Mouse (Mus musculus) liver, embryonic 11.5 days (tissue): ENCODE measurements around the gene Sacm1l. TPM values are rescaled to one million over a fixed set of nuclear protein-coding genes. Genes with fewer than 3 reads are reported as not detected.

Source experiments
- ATAC-seq: fragments of 200-750 bp; cut with Nextera tagmentation; replicated peaks from 2 replicates; pipeline ENCODE4 v1.8.0; 2017; ENCODE audit warnings: moderate number of reproducible peaks, mild to moderate bottlenecking, moderate TSS enrichment, moderate library complexity; ENCODE audit not compliant: low FRiP score
- DNase-seq: peaks from one replicate; pipeline ENCODE4 v3.0.0-alpha.2; 2017; ENCODE audit warnings: low spot score
- H3K27ac ChIP-seq: fragments of 300-500 bp; sonication (generic); 2 replicates; pipeline ENCODE4 v1.5.1; 2014; ENCODE audit warnings: mild to moderate bottlenecking, low read depth, low read length, control low read depth
- H3K27me3 ChIP-seq: fragments of 300-500 bp; sonication (generic); replicated peaks from 2 replicates; pipeline ENCODE4 v1.6.1; 2014; ENCODE audit warnings: low read length, mixed read lengths; ENCODE audit not compliant: control insufficient read depth, insufficient read depth
- H3K36me3 ChIP-seq: fragments of 300-500 bp; sonication (generic); 2 replicates; pipeline ENCODE4 v1.6.1; 2014; ENCODE audit warnings: mild to moderate bottlenecking, low read length, moderate library complexity, mixed read lengths; ENCODE audit not compliant: control insufficient read depth, insufficient read depth
- H3K4me1 ChIP-seq: fragments of 300-500 bp; sonication (generic); replicated peaks from 2 replicates; pipeline ENCODE4 v1.6.1; 2014; ENCODE audit warnings: low read length, mixed read lengths; ENCODE audit not compliant: control insufficient read depth, insufficient read depth
- H3K4me2 ChIP-seq: fragments of 300-500 bp; sonication (generic); 2 replicates; pipeline ENCODE4 v1.6.1; 2014; ENCODE audit warnings: mild to moderate bottlenecking, control low read depth, moderate library complexity
- H3K4me3 ChIP-seq: fragments of 300-500 bp; sonication (generic); 2 replicates; pipeline ENCODE4 v1.5.1; 2014; ENCODE audit warnings: low read depth, low read length, control low read depth
- H3K9ac ChIP-seq: fragments of 300-500 bp; sonication (generic); 2 replicates; pipeline ENCODE4 v1.6.1; 2014; ENCODE audit warnings: low read depth, low read length, control low read depth
- H3K9me3 ChIP-seq: fragments of 300-500 bp; sonication (generic); 2 replicates; pipeline ENCODE4 v1.6.1; 2016; ENCODE audit warnings: low read length, inconsistent platforms, mixed read lengths; ENCODE audit not compliant: control insufficient read depth
- WGBS: fragments of 180-500 bp; shearing (Covaris S2); extraction: QIAGEN DNeasy Blood & Tissue Kit; methylation state at CpG from one replicate; pipeline ENCODE4 v1.1.7; 2014; 5-methylcytosine and 5-hydroxymethylcytosine counted together
- polyA plus RNA-seq: library from polyadenylated mRNA; unstranded; fragments of >200 nt; fragmentation: Nextera tagmentation; extraction: Ambion mirVana; gene quantifications from 2 replicates; pipeline ENCODE4 v1.2.1, GENCODE M21; 2014

Sacm1l gene
- polyA plus RNA-seq, 1 experiment from 2014 or later: 44.5 TPM

DNA sequence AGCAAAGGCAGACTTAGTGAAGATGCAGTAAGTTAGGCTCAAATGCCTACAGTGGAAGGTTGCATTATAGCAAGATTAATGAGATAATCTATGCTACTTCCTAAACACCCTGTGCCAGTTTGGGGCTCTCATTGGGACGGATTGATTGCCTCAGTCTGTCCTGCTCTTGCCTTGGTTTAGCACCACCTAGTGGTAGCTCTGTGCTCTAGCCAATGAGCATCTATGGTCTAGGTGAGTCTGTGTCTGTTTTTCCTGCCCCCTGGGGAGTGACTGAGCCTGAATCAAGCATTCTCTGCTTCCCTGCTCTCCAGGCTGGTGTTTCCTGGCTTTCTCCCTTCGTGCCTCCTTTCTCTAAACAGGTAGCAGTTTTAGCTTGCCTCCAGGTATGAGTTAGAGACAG, 25.2 kb upstream of the Sacm1l start:
- Histone ChIP-seq H3K27ac (no peak overlapping the region), H3K27me3 (no peaks in the 10 kb centered on the region), H3K4me1 (no peaks in the 10 kb centered on the region), H3K4me2 (no peak overlapping the region), H3K9me3 (no peaks in the 10 kb centered on the region), H3K36me3 (peaks cover 5% of the 10 kb centered on the region), H3K4me3 (no peak overlapping the region), H3K9ac (no peak overlapping the region)
- ATAC-seq (peak; percentile 71), DNase-seq (no peak)
- 10% methylated on average over 2 of the region's 2 CpGs for WGBS

DNA sequence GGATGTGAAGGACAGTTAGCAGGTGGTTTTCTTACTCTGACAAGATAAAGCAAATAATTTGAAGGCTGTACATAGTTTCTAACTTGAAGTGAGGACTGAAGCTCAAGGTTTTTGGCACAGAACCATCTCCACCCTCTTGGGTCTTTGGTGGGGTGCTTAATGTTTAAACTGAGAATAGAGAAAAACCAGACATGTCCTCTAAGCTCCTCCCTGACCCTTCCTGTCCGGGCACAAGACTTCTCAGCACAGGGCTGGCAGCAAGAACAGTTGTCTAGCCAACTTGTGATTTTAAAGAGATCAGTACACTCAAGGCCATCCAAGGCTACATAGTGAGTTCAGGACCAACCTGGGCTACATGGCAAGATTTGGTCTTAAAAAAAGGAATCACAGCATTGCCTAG, 24.0 kb upstream of the Sacm1l start:
- Histone ChIP-seq H3K27ac (no peak overlapping the region), H3K9ac (no peak overlapping the region), H3K9me3 (no peaks in the 10 kb centered on the region), H3K4me1 (no peaks in the 10 kb centered on the region), H3K4me2 (no peak overlapping the region), H3K27me3 (no peaks in the 10 kb centered on the region), H3K4me3 (no peak overlapping the region), H3K36me3 (peaks cover 4% of the 10 kb centered on the region)
- no peak for DNase-seq
- WGBS: 61% methylated on average over 1 of the region's 1 CpGs
- no peak for ATAC-seq

DNA sequence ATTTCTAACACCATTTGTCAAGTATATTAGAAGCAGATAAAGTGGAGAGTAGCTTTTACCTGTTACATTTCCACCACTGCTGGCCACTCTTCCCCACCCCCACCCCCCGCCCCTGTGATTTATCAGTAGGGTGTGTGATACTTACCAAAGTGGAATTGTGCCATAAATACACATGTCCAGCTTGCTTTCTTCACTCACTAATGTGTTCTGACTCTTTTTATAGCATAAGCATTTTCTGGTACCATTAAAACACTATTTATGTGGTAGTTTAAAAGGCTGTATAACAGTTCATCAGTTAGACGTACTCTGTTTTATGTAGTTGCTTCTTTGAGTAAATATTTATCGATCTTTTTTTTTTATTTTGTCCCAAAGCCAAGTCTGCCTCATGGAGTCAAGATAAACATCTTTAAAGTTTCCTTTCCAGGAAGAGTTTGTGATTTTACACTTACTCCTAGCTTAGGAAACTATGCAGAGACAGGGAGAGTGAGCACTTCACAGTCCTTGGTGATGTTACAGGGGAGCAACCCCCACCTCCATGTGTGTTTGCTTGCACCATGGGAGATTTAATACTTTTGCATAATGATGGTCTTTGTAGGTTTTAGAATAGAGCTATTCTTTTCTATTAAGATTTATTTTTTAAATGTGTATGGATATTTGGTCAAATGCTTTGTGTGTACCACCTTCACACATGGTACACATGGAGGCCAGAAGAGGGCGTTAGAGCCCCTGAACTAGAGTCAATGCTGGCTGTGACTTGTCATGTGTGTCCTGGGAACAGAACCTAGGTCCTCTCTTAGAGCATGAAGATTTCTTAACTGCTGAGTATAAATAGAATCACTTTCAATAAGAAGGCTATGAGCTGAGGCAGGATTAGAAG, 23.1 kb upstream of the Sacm1l start:
- no peak overlapping the region for H3K27ac ChIP-seq
- ATAC-seq (no peak), DNase-seq (no peak)
- H3K9ac ChIP-seq: no peak overlapping the region
- no peak overlapping the region for H3K4me2 ChIP-seq
- peaks cover 10% of the 10 kb centered on the region for H3K36me3 ChIP-seq
- H3K4me1 ChIP-seq: no peaks in the 10 kb centered on the region
- no peaks in the 10 kb centered on the region for H3K27me3 ChIP-seq
- H3K4me3 ChIP-seq: no peak overlapping the region
- 76% methylated on average over 4 of the region's 4 CpGs for WGBS
- H3K9me3 ChIP-seq: no peaks in the 10 kb centered on the region

DNA sequence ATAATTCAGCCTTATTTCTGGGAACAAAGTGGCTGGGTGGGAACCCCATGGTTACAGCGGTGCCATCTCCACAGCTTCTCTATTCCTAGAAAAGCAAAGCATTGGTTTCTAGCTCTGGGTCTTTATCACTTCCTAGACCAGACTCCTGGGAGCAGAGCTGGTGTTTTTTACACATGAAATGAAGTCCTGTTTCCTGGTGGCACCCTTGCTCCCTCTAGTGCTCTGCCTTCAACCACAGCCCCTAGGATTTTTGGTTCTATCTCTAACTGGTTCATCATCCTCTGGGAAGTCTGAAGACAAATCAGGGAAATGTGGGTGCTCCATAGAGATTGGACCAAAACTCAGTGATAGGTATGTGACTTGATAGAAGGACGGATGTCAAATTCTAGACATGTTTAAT, 22.2 kb upstream of the Sacm1l start:
- Histone ChIP-seq H3K36me3 (peaks cover 16% of the 10 kb centered on the region), H3K4me1 (no peaks in the 10 kb centered on the region), H3K9me3 (no peaks in the 10 kb centered on the region), H3K9ac (no peak overlapping the region), H3K27ac (no peak overlapping the region), H3K27me3 (no peaks in the 10 kb centered on the region), H3K4me3 (no peak overlapping the region), H3K4me2 (no peak overlapping the region)
- ATAC-seq: no peak
- no peak for DNase-seq
- WGBS: 80% methylated on average over 2 of the region's 2 CpGs

DNA sequence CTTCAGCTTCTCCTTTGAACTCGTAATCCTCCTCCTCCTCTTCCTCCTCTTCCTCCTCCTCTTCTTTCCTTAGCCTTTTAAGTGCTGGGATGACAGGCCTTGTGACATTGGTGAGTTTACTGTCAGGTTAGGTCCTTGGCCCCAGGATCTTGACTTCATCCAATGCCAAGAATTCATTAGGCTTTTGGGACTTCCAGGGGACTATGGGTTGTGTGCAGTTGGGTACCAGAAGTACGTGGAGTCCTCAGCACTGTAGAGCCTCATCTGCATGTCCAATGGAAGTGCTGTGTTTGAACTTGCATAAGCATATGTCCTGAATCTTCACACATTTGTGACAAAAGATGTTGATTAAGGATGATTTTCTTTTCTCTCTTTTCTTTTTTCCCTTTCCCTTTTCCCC, 20.6 kb upstream of the Sacm1l start:
- Histone ChIP-seq H3K36me3 (peaks cover 17% of the 10 kb centered on the region; the same call in 1 of the 2 replicates), H3K27me3 (no peaks in the 10 kb centered on the region), H3K9ac (no peak overlapping the region), H3K4me1 (no peaks in the 10 kb centered on the region), H3K4me3 (no peak overlapping the region), H3K27ac (no peak overlapping the region), H3K9me3 (no peaks in the 10 kb centered on the region), H3K4me2 (no peak overlapping the region)
- DNase-seq (no peak), ATAC-seq (no peak)
- 90% methylated on average over 2 of the region's 2 CpGs for WGBS

DNA sequence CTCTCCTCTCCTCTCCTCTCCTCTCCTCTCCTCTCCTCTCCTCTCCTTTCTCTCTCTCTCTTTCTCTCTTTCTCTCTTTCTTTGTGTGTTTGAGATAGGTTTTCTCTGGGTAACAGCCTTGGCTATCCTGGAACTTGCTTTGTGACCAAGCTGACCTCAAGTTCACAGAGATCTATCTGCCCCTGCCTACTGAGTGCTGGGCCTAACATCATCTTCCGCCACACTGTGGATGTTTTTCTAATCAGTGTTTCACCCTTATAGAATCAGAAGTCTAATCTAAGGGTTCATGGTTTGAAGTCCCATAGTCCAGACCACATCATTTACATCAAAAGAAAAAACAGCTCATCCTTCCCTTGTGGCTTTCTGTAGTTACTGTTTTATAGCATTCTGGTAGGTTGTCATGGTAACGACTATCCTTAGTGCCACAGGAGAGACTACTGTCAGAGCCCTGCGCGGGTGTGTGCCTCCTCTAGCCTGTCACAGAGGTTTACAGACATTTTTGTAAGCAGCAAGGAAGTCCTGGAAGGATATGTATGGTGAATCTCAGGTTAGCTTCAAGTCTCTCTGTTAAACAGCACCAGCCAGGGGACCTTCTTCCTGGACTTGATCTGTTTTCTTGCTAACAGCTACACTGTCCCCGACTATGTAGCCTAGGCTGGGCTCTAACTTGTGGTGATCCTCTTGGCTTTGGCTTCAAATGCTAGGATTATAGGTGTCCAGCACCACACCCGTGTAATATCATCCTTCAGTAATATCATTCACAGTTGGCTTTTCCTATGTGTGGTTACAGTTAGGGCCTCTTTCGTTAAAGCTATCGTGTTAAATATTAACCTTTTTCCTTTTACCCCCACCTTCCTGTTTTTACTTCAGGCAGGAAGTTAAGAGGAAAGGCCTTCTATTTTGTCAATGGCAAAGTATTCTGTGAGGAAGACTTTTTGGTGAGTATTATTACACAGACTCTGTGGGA, 19.6 kb upstream of the Sacm1l start:
- peak overlapping the region; percentile 67; the same call in 1 of the 2 replicates for H3K27ac ChIP-seq

DNA sequence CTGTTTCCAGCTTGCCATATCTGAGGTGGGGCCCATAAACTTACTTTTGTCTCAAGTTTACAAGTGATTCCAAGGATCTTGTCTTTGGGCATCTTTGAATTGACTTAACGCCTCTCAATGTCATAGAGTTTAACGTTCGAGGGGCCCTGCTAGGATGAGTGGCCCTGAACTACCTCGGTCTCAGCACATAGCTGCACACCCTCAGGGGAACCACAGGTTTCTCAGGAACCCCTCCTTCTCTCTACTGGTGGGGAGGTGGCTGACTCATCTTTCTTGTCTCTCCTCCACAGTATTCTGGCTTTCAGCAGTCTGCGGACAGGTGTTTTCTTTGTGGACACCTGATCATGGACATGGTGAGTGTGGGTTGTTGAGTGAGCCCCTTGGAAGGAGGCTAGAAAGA, 18.6 kb upstream of the Sacm1l start:
- no peak overlapping the region for H3K9ac ChIP-seq
- no peak overlapping the region for H3K4me2 ChIP-seq
- H3K4me3 ChIP-seq: no peak overlapping the region
- no peak for DNase-seq
- H3K36me3 ChIP-seq: peaks cover 17% of the 10 kb centered on the region; the same call in 1 of the 2 replicates
- no peaks in the 10 kb centered on the region for H3K27me3 ChIP-seq
- no peak for ATAC-seq
- no peaks in the 10 kb centered on the region for H3K9me3 ChIP-seq
- no peaks in the 10 kb centered on the region for H3K4me1 ChIP-seq
- H3K27ac ChIP-seq: no peak overlapping the region
- WGBS: 96% methylated on average over 5 of the region's 5 CpGs

More for the DNA sequence above, 19.6 kb upstream of the Sacm1l start:
- peak; percentile 25 for DNase-seq
- H3K4me1 ChIP-seq: no peaks in the 10 kb centered on the region
- 0 out of 2 replicates have a peak overlapping the region, but pooled peaks have one; percentile 8 for H3K4me2 ChIP-seq
- no peaks in the 10 kb centered on the region for H3K27me3 ChIP-seq
- H3K9me3 ChIP-seq: no peaks in the 10 kb centered on the region
- 71% methylated on average over 8 of the region's 8 CpGs for WGBS
- ATAC-seq: no peak
- no peak overlapping the region for H3K9ac ChIP-seq
- H3K4me3 ChIP-seq: no peak overlapping the region
- H3K36me3 ChIP-seq: peaks cover 17% of the 10 kb centered on the region; the same call in 1 of the 2 replicates

DNA sequence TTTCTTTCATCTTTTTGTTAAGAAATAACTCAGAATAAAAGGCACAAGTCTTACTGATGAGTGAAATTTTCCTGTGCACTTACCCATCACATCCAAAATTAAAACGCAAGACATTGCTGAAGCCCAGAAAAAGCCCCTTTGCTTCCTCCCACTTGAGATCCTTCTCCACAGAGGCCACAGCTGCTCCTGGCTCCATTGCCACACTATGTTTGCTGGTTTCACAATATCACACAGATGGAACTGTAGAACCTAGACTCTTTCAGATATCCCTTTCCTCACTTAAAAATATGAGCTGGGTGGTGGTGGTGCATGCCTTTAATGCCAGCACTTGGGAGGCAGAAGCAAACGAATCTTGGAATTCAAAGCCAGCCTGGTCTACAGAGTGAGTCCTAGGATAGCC, 17.1 kb upstream of the Sacm1l start:
- H3K9ac ChIP-seq: no peak overlapping the region
- no peak overlapping the region for H3K4me2 ChIP-seq
- H3K9me3 ChIP-seq: no peaks in the 10 kb centered on the region
- DNase-seq (no peak), ATAC-seq (no peak)
- no peaks in the 10 kb centered on the region for H3K27me3 ChIP-seq
- H3K36me3 ChIP-seq: peaks cover 23% of the 10 kb centered on the region
- H3K4me3 ChIP-seq: no peak overlapping the region
- WGBS: 86% methylated on average over 2 of the region's 2 CpGs
- no peak overlapping the region for H3K27ac ChIP-seq
- no peaks in the 10 kb centered on the region for H3K4me1 ChIP-seq
